Mouse (Mus musculus) thymus, postnatal 10 days (tissue): ENCODE measurements at regions not wholly inside any gene's neighbourhood (a gene's known extent, or its start where the extent isn't known, plus 50 kb on each side); places are given as distances from the start of the nearest gene placed in this dataset.

ENCODE experiments used
- DNase-seq, 2 experiments: peaks; one replicate each; pipeline ENCODE4 v3.0.0; 2021; ENCODE audit warnings: low spot score in 2 of 2

DNA sequence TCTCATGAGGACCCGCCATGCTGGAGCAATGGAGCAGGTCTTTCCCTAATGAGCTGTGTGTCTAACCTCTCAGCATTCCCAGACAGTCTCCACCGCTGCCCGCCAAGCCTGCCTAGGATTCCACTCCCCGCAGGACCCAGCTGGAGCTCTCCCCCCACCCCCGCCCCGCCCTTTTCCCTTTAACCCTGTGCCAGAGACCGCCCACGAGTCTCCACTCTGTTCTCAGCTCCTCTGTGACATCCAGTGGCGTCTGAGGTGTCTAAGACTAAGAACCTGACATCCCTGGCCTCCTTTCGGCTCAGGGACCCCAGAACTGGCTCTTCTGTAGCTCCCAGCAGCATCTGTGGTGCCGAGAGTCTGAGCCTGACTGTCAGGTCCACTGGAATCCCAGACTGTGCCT, 50.9 kb upstream of the Tpp2 start:
- no peak for DNase-seq

DNA sequence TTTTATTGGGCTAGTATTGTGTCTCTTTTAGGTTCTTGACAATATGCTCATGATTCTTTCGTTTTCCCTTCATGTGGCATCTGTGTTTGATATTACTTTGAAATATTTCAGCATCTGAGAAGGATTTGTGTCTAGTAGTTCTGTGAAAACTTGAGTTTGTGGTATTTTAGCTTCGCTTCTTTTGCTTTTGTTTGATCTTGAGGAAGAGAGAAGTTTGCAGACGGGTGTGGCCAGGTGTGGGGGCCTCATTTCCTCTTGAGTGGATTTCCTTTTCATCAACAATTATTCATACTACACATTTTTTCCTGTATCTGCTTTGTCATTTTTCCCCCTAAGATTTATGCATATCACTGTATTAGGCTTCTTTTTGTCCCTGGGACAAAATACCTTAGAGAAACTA, 52.8 kb upstream of the Uxs1 start:
- DNase-seq, result peak in 1 of 2 experiments; percentile 29

DNA sequence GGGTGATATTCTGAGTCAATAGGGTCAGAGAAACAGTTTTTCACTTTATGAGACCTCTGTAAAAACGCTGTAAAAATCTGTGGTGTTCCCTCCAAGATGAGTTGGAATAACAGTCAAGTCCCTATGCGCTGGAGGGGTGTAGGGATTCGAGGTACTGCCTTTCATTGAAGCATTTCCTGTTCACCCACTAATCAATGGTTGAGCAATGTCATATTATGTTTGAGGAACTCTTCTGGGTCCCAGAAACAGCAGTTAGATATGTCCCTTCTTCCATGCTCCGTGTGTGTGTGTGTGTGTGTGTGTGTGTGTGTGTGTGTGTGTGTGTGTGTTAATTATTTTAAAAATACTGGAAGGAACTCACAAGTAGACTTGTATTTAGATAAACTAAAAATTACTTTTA, 52.3 kb upstream of the Uxs1 start:
- no peak for DNase-seq

DNA sequence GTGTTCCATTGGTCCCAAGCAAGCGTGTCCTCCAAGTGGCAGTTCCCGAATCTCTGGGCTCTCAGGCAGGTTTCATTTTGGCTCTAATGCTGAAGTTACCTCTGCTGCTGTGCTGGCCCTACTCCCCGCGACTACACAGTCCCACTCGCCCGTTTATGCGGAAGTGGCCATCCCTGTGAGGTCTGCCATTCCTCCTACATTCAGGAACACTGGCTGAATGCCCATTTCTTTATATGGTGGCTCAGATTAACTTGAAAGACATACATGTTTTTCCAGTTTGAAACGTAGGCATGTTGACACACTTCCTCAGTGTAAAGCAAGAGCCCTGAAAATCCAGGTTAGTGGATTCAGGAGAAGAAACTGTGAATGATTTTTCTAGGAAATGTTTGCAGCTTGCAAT, 51.6 kb upstream of the Uxs1 start:
- DNase-seq, result no peak

DNA sequence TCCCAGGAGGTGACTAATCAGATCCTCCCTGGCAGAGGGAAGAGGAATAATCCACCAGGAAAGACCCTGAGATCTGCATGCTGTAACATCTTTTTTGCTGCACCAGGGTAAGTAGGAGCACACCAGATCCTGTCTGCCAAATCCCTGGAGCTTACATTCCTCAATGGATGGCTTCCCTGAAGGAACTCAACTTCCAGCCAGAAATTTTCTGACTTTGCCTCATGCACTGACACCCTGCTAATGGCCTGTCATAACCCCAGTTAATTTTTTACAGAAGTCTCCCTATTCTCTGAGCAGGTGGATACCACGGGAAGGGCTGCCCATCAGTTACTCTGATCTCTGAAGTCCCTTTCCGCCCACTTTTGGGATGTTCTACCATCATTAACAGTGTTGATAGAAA, 50.6 kb upstream of the Uxs1 start:
- DNase-seq, result no peak

DNA sequence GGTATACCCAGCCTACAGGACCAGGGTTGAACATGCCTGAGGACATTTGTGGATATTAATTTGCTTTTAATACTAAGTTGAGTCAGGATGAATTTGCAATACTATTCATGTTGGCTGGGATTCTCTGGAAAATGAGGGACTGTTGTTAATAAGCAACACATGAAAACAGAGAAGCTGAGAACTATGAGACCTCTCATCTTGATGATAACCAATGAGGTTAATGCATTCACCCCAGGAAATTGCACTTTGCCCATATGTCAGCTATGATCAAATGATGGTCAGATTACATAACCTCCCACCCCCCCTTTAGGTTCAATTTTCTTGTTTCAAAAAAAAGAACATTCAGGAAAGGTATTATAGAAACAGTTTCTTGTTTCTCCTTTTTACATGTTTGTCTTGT, 50.1 kb upstream of the Uxs1 start:
- DNase-seq, result no peak
